Mouse (Mus musculus) mammary gland, adult 2 months (tissue): ENCODE data around the gene Hcn1. TPM values are rescaled to one million over a fixed set of nuclear protein-coding genes. Genes with fewer than 3 reads are reported as not detected.

Experiments
- polyA plus RNA-seq: library from polyadenylated mRNA; depleted of rRNA; stranded (reverse); fragments of >200 nt; gene quantifications from 2 replicates; pipeline ENCODE4 v1.2.3, GENCODE M21; 2012; ENCODE audit warnings: low replicate concordance; rRNA removed

The Hcn1 gene
- polyA plus RNA-seq, result 0.06 and 0.09 TPM in 2 replicates

DNA sequence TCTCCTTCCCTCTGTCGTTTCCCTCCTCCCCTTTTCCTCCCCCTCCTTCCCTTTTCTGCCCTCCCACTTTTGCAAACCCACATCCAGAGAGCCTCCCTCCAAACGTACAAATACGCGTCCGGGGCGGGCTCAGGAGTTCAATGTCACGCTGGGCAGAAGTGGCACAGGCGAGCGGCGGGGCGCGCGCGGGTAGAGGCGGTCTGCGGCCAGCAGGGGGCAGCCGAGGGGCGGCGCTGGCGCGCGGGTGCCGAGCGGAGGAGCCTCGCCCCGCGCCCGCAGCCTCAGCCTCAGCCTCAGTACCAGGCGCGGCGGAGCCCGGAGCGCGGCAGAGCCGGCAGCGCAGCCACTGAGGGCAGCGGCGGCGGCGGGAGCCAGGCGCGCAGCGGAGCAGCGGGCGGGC is at the start of gene Hcn1:
Hcn1 (plus strand) TSS at position 140 of the 400 bp plus-strand sequence.

